Mouse (Mus musculus): ENCODE results near the gene Tex33.
"Not testable (repeated sequence)": the region's sequence is repeated elsewhere in the genome, so short reads cannot be mapped to it uniquely, and the experiment has no call there.

Tex33 gene

DNA sequence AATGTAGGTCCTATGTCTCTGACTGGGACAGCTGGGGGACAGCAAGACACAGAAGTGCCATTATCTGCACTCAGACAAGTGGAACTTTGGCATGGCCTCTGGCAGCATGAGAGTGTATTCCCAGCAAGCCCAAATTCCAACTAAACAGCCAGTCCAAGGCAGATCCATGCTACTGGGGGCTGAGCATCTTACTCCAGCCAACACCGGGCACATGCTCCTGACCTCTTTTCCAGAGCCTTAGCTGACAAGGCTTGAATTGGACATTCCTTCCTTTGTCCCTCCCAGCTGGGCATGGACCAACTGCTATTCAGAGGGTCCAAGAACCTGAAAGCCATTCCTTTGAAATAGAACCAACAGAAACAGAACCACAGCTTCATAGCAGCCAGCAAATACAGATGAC, 26.1 kb downstream of the Tex33 start:
- no peak for DNase-seq

DNA sequence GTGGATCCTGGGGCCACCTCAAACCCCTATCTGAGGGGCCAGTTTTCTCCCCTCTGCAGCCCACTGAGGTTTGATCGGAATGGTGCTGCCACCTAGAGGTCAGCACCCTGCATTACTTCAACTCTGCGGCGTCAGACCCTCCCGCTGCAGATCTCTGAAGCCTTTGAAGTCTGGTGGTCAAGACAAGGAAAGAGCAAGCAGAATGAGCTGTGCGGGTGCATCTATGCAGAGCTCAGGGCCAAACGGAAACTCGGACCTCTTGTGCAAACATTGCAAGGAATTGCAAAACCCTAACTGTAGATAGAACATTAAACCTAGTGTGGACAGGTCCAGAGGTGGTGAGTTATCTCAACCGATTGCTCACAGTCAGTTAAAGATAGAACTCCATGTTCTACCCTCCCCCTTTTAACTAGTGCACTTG, 26.8 kb downstream of the Tex33 start:
- peak; percentile 18 for DNase-seq

DNA sequence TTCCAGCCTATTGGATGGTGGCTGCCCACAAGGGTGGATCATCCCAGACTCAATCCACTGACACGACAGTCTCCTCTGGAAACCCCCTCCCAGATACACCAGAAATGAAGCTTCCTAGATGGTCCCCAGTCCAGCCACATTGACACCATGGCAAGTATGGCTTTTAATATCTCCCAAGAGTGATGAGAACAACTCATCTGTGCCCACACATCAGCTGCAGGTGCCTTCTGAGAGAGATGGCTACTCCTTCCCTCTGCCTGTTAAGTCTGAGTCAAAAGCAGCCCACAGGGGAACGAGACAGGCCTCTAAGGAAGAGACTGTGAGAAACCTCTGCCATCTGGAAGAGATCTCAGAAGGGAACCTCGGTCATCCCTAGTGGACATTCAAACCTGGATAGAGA, 27.9 kb downstream of the Tex33 start:
- DNase-seq: no peak

DNA sequence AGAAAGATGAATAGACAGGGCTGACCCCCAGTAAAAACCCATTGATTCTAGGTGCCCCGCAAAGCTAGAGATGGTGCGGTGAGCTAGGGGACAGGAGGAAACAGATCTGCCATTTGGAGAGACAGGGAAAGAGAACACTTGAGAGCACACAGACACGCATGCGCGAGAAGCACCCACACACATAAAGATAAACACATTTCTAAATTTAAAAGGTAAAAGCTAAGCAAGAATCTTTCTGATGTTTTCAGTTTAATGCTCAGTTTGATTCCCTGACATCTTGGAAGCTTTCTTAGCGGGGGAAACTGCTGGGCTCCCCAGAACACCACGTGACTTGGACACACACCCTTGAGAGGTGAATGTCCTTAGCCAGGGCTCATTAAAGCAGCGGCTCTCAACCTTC, 28.8 kb downstream of the Tex33 start:
- DNase-seq: no peak

DNA sequence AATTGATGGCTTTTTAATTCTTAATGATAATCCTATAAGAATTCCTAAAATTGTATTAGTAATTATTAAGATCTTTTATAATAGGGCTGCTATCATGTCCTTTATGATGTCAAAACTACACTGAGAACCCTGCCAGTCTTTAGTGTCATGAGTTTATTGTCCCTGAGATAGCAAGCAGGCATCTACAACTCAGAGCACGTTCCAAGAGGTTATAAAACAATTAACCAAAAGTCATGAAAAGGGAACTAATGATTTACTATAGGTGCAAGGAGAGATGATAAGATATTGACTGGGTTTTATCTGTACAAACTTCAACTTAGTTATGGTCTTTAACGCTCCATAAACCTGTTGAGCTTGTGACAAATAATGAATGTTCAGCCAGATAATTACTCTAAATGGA, 29.8 kb downstream of the Tex33 start:
- DNase-seq: no peak

DNA sequence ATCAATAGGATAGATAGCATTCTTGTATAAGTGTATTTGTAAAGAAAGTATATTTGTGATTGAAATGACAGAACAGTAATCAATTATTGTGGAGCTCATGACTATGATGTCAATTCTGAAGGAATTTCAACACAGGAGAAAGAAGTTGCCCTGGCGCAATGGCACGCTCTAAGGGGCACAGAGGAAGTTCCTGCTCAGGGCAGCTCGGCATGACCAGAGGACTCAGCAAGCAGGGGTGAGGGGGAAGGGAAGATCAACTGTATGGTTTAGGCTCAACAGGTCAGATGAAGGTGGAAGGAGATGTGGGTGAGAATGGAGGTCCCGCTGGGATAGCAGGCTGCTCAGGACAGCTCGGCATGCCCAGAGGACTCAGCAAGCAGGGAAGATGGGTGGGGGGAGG, 40.2 kb downstream of the Tex33 start:
- no peak for DNase-seq

DNA sequence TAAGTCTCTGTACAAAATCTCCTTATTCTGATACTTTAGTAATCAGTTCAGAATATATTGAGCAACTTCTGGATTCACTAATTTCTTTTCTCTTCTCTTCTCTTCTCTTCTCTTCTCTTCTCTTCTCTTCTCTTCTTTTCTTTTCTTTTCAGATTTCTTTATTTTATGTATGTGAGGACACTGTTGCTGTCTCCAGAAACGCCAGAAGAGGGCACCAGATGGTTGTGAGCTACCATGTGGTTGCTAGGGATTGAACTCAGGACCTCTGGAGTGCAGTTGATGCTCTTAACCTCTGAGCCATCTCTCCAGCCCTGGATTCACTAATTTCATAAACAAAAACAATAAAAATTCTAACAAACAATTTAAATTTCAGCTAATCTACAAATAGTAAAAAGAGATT, 40.8 kb downstream of the Tex33 start:
- DNase-seq: no peak

DNA sequence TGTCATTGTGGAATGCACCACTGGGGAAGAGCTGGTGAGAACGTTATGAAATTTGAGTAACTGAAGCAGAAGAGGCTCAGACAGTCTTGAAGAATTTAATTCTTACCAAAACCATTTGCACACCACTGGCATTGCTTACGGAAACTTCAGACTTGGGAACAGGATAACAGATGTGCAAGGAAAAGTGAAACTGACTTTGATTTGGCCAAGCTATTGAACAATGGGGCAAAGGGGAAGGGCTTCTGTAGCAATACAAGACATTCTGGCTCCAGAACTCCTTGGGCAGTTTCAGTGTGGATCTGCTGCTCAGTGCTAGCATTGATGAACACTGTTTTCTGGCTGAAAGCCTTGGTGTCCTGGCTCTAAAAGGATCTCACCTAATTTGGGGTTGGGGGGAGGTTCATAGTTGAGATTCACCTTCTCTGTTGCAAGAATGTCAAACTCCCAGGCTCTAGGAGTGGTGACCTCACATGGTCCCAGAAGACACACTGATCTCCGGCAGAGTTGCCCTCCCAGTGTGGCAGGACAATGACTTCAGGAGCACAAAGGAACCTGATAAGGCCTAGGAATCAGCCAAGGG, 44.0 kb downstream of the Tex33 start:
- DNase-seq: no peak

DNA sequence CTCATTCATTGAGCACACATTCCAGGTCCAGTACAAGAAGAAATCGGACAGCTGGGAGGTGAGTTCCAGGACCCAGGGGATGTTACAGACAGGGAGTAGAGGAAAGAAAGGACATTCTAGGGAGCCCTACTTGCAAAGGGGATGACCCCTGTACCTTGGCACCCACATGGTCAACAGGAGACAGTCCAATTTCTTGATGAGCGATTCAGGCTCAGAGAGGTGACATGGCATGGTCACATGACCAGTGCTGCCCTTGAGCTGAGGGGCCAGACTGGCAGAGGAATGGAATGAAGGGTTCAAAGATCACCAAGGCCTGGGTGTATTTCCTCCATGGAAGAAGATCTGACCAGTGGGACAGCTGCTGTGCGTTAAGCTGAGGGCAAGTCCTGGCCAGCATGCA, 51.1 kb downstream of the Tex33 start:
- no peak for DNase-seq

DNA sequence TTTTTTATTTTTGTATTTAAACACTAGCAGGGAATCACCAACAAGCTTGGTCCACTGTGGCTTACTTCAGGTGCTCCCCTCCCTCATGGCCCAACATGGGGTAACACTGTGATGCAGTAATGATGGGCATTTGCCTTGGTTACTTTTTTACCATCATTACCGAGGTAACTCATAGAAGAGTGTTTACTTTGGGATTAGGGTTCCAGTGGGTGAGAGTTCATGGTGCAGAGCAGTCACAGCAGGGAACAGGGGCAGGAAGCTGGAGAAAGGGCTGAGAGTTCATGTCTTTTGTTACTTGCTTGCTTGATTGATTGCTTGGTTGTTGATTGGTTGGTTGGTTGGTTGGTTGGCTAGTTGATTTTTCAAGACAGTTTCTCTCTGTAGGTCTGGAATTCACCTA, 52.0 kb downstream of the Tex33 start:
- DNase-seq: no peak

DNA sequence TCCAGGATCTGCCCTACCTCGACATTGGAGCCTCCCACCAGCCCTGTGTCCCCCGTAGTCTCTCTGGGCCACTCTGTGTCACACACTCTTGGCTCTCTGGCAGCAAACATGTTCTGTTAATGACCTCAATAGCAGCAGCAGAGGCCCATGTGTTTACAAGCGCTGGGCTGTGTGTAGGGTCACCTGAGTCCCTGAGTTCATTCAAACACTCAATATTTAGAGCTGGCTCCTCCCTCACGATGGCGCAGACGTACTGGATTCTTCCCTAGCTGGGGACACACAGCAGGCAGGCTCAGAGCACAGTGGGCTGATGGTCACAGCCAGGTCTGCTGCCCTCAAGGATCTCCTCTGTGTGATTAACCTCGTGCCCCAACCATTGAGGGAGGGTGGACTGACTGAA, 54.8 kb downstream of the Tex33 start:
- DNase-seq: not testable (repeated sequence)

DNA sequence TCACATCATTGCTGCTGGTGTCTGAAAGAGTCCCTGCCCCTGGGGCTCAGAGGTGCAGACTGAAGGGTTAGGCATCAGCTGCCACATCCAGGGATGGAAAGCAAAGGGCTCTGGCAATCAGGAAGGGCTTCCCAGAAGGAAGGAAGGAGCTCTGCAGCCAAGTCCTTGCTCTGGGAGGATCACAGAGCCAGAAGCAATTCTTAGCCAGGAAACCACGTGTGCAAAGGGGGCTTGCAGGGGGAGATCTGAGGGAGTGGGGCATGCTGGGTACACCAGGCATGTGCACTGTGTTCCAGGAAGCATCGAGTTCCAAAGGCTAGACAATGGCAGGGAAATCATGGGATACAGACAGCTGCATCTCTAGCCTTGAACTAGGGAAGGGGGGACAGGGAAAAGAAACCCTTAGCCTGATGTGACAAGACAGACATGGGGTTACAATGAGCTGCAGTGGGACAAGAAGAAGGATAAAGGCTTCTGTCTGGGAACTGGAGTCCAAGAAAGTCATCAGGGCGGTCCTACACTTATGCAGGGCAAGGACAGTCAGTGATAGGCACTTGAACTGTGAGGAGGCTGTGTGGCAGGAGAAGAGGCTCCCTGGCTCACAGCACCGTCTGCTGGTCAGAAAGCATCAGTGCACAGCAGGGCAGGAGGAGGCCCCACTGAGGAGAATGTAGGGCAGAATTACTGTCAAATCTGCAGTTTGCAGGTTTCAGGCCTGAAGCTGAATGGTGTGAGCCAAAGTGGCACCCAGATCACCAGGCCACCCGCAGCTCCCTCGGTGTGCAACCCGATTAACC, 55.9 kb downstream of the Tex33 start:
- DNase-seq: peak; percentile 27

DNA sequence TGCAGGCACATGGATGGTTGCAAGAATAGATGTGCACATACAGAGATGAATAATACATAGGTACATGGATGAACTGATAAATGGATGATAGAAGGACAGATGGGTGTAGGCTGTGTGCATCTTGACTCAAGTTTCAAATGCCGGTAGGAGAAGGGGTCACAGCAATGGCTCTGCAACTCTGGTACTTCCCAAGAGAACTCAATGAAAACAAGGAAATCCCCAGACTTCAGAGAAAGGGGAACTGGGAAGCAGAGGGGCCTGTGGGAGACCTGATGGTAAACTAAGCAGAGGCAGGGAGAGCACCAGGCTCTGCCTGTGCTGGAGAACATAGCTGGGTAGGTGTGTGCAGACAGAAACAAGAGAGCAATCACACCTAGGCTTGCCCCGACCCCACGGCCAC, 61.3 kb downstream of the Tex33 start:
- no peak for DNase-seq

DNA sequence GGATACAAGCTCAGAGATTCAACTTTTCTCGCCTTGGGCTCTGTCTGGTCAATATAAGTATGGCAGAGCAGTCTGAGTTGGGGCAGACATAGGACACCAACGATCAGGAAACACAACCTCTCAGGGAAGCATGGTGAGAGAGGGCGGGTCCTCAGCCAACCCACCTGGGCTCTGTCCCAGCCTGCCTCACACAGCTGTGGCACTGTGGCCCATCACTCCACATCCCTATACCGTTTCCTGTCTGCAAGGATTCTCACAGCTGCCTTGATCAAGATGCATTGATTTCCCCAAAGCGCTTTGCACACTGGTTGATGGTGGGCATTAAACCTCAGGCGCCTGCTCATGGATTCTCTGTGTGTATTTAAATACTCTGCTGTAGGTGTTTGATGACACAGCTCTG, 62.7 kb downstream of the Tex33 start:
- no peak for DNase-seq

DNA sequence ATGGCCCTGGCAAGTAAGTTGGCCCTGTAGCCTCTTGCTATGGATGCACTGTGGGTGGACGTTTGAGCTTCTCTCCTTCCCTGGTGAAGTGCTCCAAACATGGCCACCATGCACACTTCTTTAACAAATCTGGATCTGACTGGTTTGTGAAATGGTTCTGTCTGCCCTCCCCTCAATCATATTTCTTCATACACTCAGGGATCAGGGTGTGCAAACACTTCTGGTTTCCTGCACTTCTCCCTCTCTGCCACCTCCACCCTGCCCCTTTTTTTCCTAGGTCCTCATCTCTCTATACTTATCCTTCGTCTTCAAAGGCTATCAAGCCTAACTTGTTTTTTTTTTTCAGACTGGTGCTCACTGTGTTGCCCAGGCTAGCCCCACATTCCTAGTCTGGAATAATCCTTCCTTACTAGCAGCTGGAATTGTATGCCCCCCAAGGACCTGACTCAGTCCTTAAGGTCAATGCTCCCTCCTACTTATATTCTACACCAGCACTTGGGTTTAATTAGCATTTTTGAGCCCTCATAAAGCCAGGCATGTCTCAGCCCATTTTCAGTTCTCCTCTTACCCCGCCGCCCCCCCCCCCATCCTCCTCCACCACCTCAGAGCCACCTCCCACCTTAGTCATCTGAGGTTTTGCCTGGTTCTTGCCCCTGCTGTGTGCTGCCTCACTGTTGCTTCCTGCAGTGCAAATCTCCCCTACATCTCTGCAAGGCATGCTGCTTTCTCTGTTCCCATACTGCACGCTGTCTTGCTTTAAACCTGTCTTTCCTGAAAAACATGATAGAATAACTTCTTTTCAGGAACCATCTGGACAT, 64.0 kb downstream of the Tex33 start:
- DNase-seq: no peak

DNA sequence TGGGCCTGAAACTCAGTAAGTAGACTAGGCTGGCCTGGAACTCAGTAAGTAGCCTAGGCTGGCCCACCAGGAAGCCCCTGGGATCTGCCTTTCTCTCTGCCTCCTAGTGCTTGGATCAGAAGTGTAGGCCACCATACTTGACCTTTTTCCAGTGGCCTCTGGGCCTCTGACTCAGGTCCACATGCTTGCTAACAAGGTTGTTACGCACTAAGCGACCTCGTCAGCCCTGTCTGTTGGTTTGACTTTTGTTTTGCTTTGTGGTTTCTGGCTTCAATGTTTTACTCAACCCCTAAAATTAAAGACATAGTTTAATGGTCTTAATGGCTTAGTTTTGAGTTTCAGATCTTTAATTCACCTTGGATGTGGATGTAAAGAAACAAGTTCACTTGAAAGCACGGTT, 65.0 kb downstream of the Tex33 start:
- DNase-seq: no peak

DNA sequence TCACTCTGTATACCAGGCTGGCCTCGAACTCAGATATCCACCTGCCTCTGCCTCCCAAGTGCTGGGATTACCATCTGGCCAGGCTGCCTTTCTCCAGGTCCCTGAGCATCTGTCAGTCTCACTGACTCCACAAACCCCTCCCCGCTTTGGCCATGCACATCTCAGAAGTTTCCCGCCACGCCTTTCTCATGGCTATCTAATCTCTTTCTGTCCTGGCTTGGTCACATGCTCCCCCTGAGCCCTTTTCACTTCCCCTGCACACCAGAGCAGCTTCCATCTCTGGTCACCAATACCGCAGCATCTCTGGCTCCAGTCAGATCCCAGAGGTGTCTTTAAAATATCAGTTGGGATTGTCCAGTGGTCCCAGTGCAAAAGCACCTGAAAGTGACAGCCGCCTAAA, 65.7 kb downstream of the Tex33 start:
- DNase-seq: not testable (repeated sequence)

DNA sequence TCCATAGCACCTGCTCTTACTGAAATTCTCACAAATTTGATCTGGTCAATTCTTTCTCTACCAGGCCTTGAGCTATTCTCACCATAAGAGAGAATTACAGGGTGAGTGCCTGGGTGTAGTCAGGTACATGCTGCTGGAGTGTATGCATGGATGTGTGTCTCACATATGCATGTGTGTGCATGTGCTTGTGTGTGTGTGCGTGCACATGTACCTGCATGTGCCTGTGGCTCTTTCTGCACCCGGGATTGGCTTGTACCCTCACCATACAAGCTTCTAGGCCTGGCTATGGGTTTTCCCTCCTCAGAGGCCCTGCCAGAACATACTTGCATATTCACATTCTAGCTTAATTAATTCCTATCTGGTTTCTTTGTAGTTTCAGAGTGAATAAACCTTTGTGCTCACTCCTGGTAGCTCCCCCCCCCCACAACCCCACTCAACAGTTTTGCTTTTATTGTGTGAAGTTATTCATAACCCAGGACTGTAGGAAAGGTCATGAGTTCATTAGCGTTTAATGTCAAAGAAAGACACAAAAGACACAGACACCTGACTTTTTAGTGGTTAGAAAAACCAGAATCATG, 67.1 kb downstream of the Tex33 start:
- no peak for DNase-seq
